Mouse (Mus musculus): ENCODE results near the gene Nosip.

Gene Nosip

DNA sequence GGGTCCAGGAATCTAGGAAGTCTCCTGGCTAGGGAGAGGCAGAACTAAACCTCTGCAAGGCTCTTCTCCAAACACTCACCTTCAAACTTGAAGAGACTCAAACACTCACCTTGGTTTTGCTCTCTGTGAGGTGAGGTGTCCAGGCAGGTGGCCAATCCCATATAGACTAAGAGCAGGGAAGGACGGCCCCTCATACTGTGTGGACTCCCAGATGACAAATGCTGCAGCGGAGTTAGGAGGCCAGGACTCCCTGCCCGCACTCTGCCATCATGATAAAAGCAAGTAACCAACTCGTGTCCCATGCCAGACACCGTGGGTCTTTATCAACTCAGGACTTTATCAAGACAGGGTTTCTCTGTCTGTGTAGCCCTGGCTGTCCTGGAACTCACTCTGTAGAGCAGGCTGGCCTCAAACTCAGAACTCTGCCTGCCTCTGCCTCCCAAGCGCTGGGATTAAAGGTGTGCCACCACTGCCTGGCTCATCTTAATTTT is 1.6 kb upstream of the Nosip start:
- no peak for DNase-seq (ENCODE audit: low read depth)

DNA sequence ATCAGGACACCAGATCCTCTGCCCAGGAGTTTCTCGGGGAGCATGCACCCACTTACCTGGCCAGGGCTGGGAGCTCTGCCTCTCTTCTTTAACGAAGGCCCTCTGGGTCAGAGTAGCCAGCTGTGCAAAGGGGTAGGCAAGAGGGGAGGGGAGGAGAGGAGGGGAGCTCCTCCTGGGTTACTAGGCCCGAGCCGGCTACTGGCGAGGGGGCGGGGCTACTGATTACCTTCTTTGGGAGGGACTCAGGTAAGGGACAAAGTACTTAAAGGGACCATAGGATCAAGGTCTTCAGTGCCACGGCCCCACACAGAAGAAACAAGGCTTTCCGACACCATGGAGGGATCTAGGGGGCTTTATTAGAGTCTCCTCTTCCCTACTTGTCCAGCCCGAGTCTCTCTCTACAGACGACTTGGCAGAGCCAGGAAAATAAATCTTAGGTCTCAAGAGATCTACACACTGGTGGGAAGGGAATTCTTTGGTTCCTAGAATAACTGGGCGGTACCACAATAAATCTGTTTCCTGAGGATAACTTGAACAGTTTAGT is 625 bp upstream of the Nosip start:
- DNase-seq (ENCODE audit: low read depth): no peak

DNA sequence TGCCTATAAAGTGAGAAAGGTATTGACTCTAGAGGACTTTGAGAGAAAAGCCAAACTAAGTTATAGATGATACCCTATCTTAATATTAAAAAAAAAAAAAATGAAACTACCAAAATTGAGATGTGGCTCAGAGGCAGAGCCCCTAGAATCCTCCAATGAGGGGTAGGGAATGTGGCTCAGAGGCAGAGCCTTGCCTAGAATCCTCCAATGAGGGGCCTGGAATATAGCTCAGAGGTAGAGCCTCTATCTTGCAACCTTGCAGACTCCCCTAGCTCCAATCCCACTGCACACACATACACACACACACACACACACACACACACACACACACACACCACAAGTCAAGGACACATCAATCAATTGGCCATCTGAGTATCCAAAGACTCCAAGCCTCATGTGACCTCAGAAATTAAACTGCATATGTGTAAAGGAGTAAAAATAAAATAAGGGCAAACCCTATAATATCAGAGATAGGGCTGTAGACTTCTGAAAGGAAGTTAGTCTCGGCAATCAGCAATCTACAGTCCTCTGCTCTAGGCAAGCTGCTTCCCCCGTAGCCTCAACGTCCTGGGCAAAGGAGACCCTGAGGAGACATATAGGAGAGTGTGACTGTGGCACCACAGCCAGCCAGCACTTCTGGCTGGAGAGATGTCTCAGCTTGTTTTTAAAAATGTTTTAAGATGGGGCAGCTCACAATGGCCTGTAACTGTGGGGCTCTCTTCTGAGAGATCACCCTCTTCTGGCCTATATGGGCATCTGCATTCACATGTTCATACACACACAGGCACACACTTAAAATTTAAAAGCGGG is 5.2 kb downstream of the Nosip start:
- DNase-seq (ENCODE audit: low read depth): no peak

DNA sequence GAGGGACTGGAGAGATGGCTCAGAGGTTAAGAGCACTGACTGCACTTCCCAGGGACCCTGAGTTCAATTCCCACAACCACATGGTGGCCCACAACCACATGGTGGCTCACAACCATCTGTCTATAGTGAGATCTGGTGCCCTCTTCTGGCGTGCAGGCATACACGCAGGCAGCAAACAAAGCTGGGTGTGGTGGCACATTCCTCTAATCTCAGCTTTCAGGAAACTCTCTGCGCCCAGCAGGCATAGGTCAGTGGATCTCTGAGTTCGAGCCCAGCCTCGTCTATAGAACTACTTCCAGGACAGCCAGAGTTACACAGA is 5.7 kb downstream of the Nosip start:
- peak; percentile 43 for DNase-seq (ENCODE audit: low read depth)

DNA sequence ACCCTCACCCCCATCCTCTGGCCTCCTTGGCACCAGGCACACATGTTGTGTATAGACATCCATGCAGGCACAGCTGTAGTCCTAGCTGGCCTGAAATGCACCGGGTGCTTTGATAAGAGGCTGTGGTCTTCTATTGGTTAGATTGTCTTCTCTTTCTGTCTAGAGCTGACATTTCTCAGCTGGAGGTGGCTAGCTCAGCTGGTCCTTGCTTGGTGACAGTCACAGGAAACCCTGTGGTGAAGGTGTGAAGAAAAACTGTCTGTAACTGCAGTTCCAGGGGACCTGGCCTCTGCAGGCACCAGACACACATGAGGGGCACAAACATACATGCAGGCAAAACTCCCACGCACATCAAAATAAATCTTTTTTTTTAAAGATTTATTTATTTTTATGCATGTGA is 7.4 kb downstream of the Nosip start:
- no peak for DNase-seq (ENCODE audit: low read depth)

DNA sequence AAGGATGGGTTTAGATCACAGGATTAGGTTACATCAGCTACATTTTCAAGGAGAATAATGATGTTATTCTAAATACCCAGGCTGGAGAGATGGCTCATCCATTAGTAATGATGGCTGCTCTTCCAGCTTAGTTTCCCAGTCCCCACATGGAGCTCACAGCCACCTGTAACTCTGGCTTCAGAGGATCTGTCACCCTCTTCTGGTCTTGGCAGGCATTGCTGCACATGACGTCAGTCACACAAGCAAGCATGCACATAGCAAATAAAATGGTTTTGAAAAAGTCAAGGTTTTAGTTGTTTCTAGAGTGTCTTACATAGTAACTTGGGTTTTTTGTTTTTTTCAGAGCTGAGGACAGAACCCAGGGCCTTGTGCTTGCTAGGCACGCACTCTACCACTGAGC is 10.0 kb downstream of the Nosip start:
- DNase-seq (ENCODE audit: low read depth): no peak

DNA sequence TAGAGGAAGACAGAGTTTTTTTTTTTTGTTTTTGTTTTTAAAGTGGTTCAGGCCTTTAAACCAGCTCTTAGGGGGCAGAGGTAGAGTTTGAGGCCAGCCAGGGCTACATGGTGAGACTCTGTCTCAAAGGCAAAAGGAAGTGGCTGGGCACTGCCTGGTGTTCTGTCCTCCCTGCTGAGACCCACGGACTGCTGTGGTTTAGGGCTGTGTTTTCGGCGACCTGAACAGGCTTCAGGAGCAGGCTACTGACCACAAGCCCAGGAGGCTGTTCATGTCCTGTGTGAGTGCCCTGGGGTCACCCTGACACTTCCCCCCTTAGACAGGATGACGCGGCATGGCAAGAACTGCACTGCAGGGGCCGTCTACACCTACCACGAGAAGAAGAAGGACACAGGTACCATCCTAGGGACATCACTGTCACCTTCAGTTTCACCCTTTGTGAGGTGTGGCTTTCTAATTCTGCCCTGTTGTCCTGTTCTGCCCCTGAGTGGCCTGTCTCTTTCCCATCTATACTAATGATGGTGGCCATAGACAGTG is 11.0 kb downstream of the Nosip start:
- DNase-seq (ENCODE audit: low read depth): no peak

DNA sequence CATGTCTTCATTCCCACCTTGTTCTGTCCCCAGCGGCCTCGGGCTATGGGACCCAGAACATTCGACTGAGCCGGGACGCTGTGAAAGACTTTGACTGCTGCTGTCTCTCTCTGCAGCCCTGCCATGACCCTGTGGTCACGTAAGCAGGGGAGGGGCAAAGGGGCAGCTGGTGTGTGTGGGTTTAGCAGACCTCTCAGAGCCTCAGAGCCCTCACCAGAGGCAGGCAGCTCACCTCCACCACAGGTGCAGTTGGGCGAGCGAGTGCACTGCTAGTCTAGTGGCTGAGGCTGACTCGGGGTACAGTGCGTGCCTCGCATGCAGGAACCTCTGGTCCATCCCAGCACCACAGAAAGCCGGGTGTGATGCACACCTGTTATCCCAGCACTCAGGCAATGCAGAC is 11.7 kb downstream of the Nosip start:
- DNase-seq (ENCODE audit: low read depth): no peak

DNA sequence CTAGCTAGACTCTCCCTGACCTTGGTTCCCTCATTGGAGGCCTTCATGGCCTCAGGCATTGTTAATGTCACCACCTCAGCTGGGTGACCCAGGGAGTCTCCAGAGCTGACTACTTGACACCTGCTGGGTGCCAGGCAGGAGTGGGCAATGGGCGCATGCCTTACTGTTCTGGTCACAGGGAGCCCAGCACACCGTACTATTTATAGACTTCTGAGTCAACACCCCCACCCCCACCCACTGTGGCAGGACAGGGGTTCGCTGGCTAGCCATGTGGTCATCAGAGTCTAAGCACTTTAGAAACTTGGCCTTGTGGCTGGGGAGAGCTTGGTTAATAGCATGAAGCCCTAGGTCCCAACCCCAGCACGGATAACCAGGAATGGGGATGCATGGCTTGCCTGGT is 13.2 kb downstream of the Nosip start:
- DNase-seq (ENCODE audit: low read depth): peak; percentile 51

DNA sequence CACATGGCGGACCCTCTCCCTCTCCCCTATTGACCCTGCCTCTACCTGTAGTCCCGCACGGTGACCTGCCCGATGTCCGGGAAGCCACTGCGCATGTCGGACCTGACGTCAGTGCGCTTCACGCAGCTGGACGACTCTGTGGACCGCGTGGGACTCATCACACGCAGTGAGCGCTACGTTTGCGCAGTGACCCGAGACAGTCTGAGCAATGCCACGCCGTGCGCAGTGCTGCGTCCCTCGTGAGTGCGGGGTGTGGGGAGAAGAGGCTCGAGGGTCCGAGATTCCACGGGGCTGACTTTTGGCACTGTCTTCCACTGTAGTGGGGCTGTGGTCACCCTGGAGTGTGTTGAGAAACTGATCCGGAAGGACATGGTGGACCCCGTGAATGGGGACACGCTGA is 14.3 kb downstream of the Nosip start:
- DNase-seq (ENCODE audit: low read depth): no peak

DNA sequence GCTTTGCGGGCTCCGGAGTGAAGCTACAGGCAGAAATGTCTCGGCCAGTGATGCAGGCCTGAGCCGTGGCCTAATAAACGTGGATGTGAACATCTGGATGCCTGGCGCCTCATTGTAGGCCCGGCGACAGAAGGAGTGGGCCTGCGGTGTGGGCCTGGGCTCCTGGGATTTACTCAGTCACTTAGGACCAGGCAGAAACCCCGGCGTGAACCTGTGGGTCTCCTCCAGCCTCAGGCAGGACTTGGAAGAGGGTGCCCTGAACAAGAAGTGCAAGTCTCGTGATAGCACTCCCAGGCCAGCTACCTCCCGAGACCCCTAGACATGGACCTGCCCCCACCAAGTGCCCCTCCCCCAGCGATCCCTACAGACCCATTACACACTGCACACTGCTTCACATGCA is 15.1 kb downstream of the Nosip start:
- no peak for DNase-seq (ENCODE audit: low read depth)

DNA sequence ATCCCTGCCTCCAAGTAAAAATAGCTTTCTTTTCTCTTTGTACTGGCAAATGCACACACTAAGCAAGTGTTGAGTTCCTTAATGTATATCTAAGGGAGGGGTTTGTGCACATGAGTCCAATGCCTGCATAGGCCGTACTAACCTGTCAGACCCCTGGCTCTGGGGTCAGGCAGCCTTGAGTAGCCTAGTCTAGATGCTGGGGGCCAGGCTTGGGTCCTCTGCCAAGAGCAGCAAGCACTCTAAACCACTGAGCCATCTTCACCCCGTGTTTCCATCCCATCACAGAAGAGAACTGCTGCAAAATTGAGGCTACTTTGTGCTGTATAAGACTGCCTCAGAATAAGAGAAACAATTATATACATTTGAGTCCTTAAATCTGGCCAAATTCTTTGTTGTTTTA is 15.6 kb downstream of the Nosip start:
- no peak for DNase-seq (ENCODE audit: low read depth)

DNA sequence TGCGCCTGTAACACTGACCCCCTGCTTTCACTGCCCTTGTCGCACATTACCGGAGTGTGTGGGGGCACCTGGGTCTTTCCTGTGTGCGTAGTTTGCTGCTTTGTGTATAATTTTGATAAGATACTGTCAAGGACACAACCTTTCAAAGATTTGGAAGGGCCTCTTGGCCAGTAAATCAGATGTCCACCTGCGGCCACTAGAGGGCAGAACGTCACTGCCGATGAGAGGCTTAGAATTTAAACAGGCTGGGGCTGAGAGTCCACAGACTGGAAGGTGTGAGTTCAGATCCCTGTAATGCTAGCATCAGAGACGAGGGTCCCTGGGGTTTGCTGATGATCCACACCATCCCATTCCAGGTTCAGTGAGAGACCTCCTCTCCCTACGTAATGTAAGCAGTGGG is 16.3 kb downstream of the Nosip start:
- no peak for DNase-seq (ENCODE audit: low read depth)

DNA sequence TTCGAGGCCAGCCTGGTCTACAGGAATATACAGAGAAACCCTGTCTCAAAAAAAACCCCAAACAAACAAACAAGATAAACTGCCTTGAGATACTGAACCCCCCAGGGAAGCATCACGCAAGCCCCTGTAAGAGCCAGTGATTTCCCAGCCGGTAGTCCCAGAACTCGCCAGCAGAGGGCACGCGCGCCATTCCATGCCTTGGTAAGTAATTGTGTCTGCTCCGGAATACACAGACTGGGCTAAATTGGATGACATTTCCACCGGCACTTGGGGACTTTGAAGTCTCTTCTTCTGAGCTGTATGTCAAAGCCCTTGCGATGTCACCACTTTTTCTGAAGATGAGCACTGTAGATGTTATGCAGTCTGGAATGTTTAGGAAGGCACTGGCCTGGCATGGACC is 17.6 kb downstream of the Nosip start:
- DNase-seq (ENCODE audit: low read depth): peak; percentile 67

DNA sequence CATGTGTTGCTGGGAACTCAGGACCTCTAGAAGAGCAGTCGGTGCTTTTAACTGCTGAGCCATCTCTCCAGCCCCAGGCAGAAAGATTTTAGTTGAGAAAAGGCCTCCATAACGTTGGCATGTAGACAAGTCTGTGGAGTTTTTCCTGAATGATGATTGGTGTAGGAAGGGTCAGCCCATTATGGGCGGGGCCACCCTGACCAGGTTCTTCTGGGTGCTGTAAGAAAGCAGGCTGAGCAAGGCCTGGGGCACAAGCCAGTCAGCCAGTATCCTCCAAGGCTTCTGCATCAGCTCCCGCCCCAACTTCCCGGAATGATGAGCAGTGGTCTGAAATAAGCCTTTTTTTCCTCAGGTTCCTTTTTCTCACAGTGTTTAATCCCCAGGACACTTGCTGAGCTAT is 18.8 kb downstream of the Nosip start:
- no peak for DNase-seq (ENCODE audit: low read depth)

DNA sequence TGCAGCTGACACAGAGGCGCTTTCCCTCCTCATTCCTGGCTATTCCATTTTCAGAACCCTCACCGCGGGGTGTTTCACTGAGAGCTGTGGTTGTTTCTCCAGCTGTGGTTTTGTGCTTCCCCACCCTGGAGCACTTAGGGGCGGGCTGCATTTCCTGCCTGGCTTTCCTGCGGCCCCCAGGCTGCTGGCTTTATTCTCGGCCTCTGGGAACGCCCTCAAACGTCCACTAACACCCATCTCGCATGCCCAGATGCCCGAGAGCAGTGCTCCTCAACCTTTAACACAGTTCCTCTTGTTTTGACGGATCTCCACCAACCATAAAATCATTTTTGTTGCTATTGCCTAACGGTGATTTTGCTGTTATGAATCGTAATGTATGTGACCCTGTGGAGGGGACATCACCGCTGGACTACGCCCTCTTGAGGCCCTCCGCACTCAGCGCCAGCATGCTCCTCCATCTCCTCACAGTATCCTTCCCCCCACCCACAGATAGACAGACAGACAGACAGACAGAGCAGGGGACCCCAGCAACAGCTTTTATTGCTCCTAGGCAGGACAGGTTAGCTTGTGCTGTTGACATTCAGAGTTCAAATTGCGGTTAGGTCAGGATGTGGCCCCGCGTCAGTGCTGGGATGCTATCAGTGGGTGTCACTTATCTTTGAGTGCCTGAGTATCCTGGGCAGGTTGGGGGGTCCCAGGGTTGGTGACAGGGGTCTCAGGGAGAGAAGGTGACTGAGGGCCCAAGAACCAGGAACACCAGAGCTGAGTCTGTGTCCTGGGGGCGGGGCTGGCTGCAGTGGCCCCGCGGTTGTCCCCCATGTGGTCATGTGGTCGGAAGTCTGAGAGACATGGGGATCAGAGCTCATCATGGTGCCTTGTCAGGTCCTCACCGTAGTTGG is 20.4 kb downstream of the Nosip start:
- DNase-seq (ENCODE audit: low read depth): peak; percentile 56

DNA sequence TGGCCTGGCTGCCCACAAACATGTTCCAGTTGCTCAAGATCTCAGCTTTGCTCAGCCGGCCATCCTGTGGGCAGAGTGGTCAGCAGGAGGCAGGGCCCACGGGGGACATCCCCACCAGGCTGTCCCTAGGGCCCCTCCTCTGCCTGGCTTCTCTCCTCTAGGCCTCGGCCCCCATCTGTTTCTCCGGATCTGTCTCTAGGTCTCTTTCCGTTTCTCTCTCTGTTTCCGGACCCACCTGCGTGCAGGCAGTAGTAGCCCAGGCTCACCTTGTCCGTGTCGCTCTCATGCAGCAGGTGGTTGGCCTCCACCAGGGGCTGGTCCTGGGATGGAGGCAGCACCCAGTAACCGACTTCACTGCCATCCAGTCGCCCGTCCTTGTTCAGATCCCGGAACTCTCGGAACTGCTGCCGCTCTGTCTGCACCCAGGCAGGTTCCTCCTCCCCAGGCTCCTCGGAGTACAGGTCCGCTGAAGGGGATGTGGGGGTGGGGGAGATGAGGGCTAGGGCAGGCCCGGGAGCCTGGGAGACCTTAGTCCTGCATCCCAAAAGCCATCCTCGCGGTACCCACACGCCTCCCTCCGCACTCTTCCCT is 21.2 kb downstream of the Nosip start:
- DNase-seq (ENCODE audit: low read depth): no peak

DNA sequence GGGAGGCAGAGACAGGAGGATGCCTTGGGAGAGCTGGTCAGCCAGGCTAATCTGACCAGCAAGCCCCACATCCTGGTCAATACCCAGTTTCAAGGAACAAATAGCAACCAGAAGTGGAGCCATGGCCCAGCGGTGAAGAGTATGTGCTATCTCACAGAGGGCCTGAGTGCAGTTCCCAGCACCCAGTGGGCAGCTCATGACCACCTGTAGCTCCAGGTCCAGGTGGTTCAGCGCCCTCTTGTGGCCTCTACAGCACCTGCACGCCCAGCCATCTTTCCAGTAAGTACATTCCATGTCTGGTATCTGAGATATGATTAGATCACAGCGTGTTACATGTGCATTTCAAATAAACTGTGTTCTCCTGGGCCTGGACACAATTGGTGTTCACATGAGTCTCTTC is 23.9 kb downstream of the Nosip start:
- DNase-seq (ENCODE audit: low read depth): no peak

DNA sequence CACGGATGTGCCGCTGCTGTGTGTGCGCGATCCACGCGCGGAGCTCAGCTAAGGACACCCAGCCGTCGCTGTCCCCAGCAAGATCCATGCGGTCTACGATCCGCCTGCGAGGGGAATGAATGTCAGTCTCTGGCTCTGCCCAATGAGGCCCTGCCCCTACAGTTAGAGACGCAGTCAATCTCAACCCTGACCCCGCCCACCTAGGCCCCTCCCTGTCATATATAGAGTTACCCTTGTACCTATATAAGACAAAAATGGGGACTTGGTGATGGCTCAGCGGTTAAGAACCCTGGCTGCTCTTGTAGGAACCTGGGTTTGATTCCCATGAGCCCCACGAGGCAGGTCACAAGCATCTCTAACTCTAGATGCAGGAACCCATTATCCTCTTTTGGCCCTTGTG is 26.4 kb downstream of the Nosip start:
- DNase-seq (ENCODE audit: low read depth): no peak

DNA sequence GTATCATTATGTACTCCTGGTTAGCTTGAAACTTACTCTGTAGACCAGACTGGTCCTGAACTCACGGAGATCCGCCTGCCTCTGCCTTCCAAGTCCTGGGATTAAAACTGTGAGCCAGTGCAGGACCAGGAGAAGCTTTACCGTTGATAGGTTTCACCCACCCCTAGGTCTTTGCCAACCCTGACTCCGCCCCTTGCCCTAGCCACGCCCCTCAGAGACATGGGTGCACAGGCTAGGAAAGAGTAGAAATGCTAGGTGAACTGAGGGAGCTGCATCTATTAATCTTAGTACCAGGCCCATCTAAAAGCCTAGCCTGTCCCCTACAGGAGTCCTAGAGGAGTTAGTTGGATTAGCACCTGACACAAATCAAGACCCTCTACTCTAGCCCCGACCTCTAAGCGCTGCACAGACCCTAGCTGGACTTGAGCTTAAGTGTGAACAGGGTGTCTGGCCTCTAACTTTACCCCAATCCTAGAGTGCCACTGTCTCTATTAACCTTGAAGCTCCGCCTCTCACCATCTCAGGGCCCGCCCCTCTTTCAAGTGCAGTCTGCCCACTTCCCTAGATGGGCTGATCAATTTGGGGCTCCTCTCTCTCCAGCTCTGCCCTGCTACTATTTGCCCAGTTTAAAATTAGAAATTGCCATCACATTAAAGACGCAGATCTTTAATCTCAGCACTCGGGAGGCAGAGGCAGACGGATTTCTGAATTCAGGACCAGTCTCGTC is 28.2 kb downstream of the Nosip start:
- no peak for DNase-seq (ENCODE audit: low read depth)
